Mouse (Mus musculus) lung, embryonic 15.5 days (tissue): ENCODE measurements around the gene Mettl7a2. TPM values are rescaled to one million over a fixed set of nuclear protein-coding genes. Genes with fewer than 3 reads are reported as not detected.
"Not testable (repeated sequence)": the region's sequence is repeated elsewhere in the genome, so short reads cannot be mapped to it uniquely, and the experiment has no call there.

Source experiments
- ATAC-seq: fragments of 200-750 bp; cut with Nextera tagmentation; 2 replicates; pipeline ENCODE4 v1.8.0; 2017; ENCODE audit warnings: moderate number of reproducible peaks, borderline replicate concordance; ENCODE audit not compliant: low FRiP score, low TSS enrichment; ENCODE audit errors: extremely low read depth
- H3K27ac ChIP-seq: fragments of 300-500 bp; sonication (generic); 2 replicates; pipeline ENCODE4 v1.5.1; 2015; ENCODE audit warnings: moderate library complexity, mild to moderate bottlenecking, inconsistent platforms
- H3K27me3 ChIP-seq: fragments of 300-500 bp; sonication (generic); 2 replicates; pipeline ENCODE4 v1.6.1; 2015; ENCODE audit warnings: inconsistent platforms
- H3K36me3 ChIP-seq: fragments of 300-500 bp; sonication (generic); 2 replicates; pipeline ENCODE4 v1.6.1; 2015; ENCODE audit warnings: inconsistent platforms
- H3K4me1 ChIP-seq: fragments of 300-500 bp; sonication (generic); 2 replicates; pipeline ENCODE4 v1.6.1; 2015; ENCODE audit warnings: inconsistent platforms
- H3K4me2 ChIP-seq: fragments of 300-500 bp; sonication (generic); 2 replicates; pipeline ENCODE4 v1.6.1; 2015; ENCODE audit warnings: inconsistent platforms, mild to moderate bottlenecking, moderate library complexity
- H3K4me3 ChIP-seq: fragments of 300-500 bp; sonication (generic); 2 replicates; pipeline ENCODE4 v1.5.1; 2015; ENCODE audit warnings: mild to moderate bottlenecking, inconsistent platforms
- H3K9ac ChIP-seq: fragments of 300-500 bp; sonication (generic); 2 replicates; pipeline ENCODE4 v1.6.1; 2015; ENCODE audit warnings: inconsistent platforms
- H3K9me3 ChIP-seq: fragments of 300-500 bp; sonication (generic); 2 replicates; pipeline ENCODE4 v1.6.1; 2016; ENCODE audit warnings: inconsistent platforms
- WGBS: fragments of 180-500 bp; shearing (Covaris S2); methylation state at CpG from one replicate; pipeline ENCODE4 v1.1.7; 2015; 5-methylcytosine and 5-hydroxymethylcytosine counted together
- polyA plus RNA-seq: library from polyadenylated mRNA; unstranded; fragments of >200 nt; fragmentation: Nextera tagmentation; extraction: Ambion mirVana; gene quantifications from 2 replicates; pipeline ENCODE4 v1.2.1, GENCODE M21; 2015

Gene Mettl7a2
- polyA plus RNA-seq, 1 experiment from 2014 or later = not detected

DNA sequence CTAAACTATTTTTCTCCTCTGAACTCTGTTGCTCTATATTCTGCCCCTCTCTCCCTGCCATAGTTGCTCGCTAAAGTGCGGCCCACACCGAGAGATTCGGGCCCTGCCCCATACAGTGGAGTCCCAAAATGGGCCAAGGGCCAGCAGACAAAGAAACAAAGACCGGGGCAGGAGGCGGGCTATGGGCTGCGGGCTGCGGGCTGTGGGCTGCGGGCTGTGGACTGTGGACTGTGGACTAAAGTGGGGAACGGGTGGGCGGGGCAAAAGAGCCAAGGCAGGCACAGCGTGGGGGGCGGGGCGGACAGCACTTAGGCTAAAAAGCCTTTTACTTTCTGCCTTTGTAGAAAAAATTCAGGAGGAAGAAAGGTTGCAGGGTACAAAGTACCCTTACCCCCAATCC lies 6.2 kb upstream of the Mettl7a2 start:
- 65% methylated on average over 14 of the region's 14 CpGs for WGBS
- no peak overlapping the region for H3K4me2 ChIP-seq
- no peak overlapping the region for H3K27ac ChIP-seq
- no peaks in the 10 kb centered on the region for H3K9me3 ChIP-seq
- no peak for ATAC-seq
- H3K27me3 ChIP-seq = no peaks in the 10 kb centered on the region
- 0 out of 2 replicates have a peak, but pooled peaks cover 5% of the 10 kb centered on the region for H3K4me1 ChIP-seq
- no peak overlapping the region for H3K4me3 ChIP-seq
- no peak overlapping the region for H3K9ac ChIP-seq
- H3K36me3 ChIP-seq = no peaks in the 10 kb centered on the region

- H3K27me3 ChIP-seq = no peaks in the 10 kb centered on the region
- H3K4me1 ChIP-seq = 0 out of 2 replicates have a peak, but pooled peaks cover 7% of the 10 kb centered on the region
- WGBS = 10% methylated on average over 2 of the region's 2 CpGs
- H3K9me3 ChIP-seq = no peaks in the 10 kb centered on the region
- no peak overlapping the region for H3K27ac ChIP-seq
- no peak overlapping the region for H3K4me2 ChIP-seq
- ATAC-seq = no peak
- no peak overlapping the region for H3K4me3 ChIP-seq
- H3K36me3 ChIP-seq = no peaks in the 10 kb centered on the region
- no peak overlapping the region for H3K9ac ChIP-seq
Observed at GRCm38 (mm10) chr15:100349496-100349895, 3.5 kb upstream of the Mettl7a2 start.

DNA sequence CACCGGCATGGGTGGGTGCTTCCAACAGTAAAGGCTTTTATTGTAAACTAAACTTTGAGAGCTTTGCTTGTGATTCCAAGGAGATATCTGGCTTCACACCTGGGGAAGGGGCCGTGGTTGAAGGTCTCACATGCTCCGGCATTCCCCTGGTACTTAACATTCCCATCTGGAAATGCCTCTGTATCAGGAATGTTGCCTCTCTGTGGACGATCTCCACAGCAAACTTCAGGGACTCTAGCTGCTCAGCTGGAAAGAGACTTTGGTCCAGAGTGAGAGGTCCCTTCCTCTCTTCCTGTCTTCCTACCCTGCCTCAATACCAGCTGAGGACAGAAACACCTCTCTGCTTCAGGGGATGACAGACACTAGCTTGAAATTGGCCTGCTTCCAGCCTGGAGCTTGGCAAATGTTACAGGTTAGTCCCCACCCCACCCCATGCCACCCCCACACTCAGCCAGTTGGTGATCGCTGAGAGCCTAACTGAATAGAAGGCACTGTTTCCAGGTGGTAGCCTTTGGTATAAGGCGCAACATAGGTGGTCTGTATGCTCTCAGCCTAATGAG lies 1.4 kb upstream of the Mettl7a2 start:
- Histone ChIP-seq H3K9me3 (no peaks in the 10 kb centered on the region), H3K27me3 (no peaks in the 10 kb centered on the region), H3K36me3 (no peaks in the 10 kb centered on the region), H3K9ac (no peak overlapping the region), H3K27ac (no peak overlapping the region), H3K4me2 (no peak overlapping the region), H3K4me1 (0 out of 2 replicates have a peak, but pooled peaks cover 7% of the 10 kb centered on the region), H3K4me3 (no peak overlapping the region)
- WGBS = 53% methylated on average over 6 of the region's 6 CpGs
- ATAC-seq = no peak; the same call in 1 of the 2 replicates

- not testable (repeated sequence) for H3K27ac ChIP-seq, H3K27me3 ChIP-seq, H3K4me3 ChIP-seq, H3K9ac ChIP-seq, H3K9me3 ChIP-seq, H3K36me3 ChIP-seq, H3K4me2 ChIP-seq, ATAC-seq, H3K4me1 ChIP-seq
- 89% methylated on average over 19 of the region's 22 CpGs for WGBS
Observed at GRCm38 (mm10) chr15:100353399-100353798, 399 bp downstream of the Mettl7a2 start.

GRCm38 (mm10) chr15:100355876-100356275 lies 2.9 kb downstream of the Mettl7a2 start:
- H3K9ac ChIP-seq = no peak overlapping the region
- ATAC-seq = no peak
- H3K9me3 ChIP-seq = no peaks in the 10 kb centered on the region
- no peak overlapping the region for H3K4me2 ChIP-seq
- H3K36me3 ChIP-seq = no peaks in the 10 kb centered on the region
- 0 out of 2 replicates have a peak, but pooled peaks cover 7% of the 10 kb centered on the region for H3K4me1 ChIP-seq
- H3K27me3 ChIP-seq = no peaks in the 10 kb centered on the region
- no peak overlapping the region for H3K4me3 ChIP-seq
- WGBS = 72% methylated on average over 5 of the region's 5 CpGs
- no peak overlapping the region for H3K27ac ChIP-seq

DNA sequence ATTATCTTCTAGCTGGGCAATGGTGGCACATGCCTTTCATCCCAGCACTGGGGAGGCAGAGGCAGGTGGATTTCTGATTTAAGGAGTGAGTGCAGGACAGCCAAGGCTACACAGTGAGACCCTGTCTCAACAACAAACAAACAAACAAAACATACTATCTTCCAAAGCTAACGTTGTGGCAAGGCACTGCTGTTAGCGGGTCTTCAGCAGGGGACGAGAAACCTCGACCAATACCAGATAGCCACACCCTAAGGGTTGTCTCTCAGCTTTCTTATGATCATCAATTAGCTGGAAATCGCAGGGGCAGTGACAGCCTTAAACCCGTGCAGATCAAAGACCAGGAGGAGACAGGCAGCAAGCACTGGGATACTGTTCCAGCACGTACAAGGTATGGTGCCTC lies 11.2 kb downstream of the Mettl7a2 start, which contains the start of gene Higd1c:
TSS of gene Higd1c (plus strand) at position 301 of the 400 bp plus-strand sequence.
- H3K27ac ChIP-seq = no peak within 1 kb of the TSS
- H3K4me3 ChIP-seq = no peak within 1 kb of the TSS
- H3K27me3 ChIP-seq = no peaks in the 10 kb centered on the region
- H3K4me1 ChIP-seq = no peaks in the 10 kb centered on the region
- no peaks in the 10 kb centered on the region for H3K36me3 ChIP-seq
- 42% methylated on average over 7 of the region's 7 CpGs for WGBS
- H3K4me2 ChIP-seq = no peak within 1 kb of the TSS
- no peak within 1 kb of the TSS for H3K9ac ChIP-seq
- no peaks in the 10 kb centered on the region for H3K9me3 ChIP-seq
- no peak for ATAC-seq

GRCm38 (mm10) chr15:100365967-100366366 lies 13.0 kb downstream of the Mettl7a2 start:
- H3K27ac ChIP-seq, H3K4me1 ChIP-seq, H3K9me3 ChIP-seq, H3K4me2 ChIP-seq, H3K9ac ChIP-seq, ATAC-seq, H3K4me3 ChIP-seq, H3K27me3 ChIP-seq, H3K36me3 ChIP-seq: not testable (repeated sequence)
- 64% methylated on average over 9 of the region's 9 CpGs for WGBS

GRCm38 (mm10) chr15:100367119-100367518 lies 14.1 kb downstream of the Mettl7a2 start:
- Histone ChIP-seq H3K9ac (no peak overlapping the region), H3K27ac (no peak overlapping the region), H3K4me3 (no peak overlapping the region), H3K27me3 (no peaks in the 10 kb centered on the region), H3K4me1 (no peaks in the 10 kb centered on the region), H3K36me3 (no peaks in the 10 kb centered on the region), H3K4me2 (no peak overlapping the region), H3K9me3 (no peaks in the 10 kb centered on the region)
- no peak for ATAC-seq
- WGBS = 67% methylated on average over 7 of the region's 7 CpGs

DNA sequence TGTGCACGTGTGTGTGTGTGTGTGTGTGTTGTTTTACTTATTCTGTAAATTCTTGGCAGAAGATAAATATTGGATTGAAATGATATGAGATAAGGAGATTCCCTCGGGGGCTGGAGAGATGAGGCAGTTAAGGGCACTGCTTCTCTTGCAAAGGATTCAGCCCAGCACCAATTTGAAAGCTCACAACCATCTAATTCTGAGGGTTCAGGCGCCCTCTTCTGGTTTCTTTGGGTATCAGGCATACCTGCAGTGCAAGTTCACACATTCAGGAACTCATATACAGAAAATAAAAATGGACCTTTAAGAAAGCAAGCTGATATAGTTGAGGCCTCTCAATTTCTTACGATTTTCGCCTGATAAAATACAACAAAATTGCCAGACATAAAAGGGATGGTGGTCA lies 22.1 kb downstream of the Mettl7a2 start:
- ATAC-seq = no peak
- Histone ChIP-seq H3K4me2 (no peak overlapping the region), H3K27ac (no peak overlapping the region), H3K4me1 (no peaks in the 10 kb centered on the region), H3K4me3 (no peak overlapping the region), H3K27me3 (no peaks in the 10 kb centered on the region), H3K36me3 (no peaks in the 10 kb centered on the region), H3K9ac (no peak overlapping the region), H3K9me3 (no peaks in the 10 kb centered on the region)
- 22% methylated on average over 5 of the region's 5 CpGs for WGBS

DNA sequence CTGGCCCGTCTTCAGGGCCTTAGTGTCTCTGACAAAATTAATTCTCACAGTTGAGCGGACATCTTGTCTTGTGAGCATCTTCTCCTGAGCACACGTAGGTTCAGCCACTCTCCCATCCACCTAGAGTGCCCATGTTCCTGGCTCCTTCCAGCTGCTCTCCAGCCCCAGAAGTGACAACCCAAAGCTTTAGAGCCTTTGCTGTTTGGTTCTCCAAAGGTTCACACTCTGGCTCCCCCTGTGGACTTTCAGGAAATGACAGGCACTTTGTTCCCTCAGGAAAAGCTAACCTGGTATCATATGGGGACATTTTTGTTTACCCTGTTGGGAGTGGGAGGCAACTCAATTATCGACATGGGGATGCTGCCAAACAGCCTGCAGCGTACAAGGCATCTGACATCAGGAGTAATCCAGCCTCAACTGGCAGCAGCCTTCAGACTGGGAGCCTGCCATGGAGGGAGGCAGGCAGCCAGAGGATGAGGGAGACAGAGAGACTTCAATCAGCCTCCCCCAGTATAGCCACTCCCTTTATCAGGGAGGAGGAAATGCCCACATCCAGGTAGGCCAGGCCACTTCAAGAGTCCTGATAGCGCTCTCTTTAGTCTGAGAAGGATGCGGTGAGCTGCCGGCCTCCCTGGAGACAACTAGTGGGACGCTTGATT lies 25.0 kb downstream of the Mettl7a2 start:
- WGBS = 11% methylated on average over 3 of the region's 9 CpGs
- H3K36me3 ChIP-seq, H3K4me2 ChIP-seq, H3K9me3 ChIP-seq, H3K4me1 ChIP-seq, H3K27ac ChIP-seq, H3K9ac ChIP-seq, H3K27me3 ChIP-seq, H3K4me3 ChIP-seq: not testable (repeated sequence)
- peak; percentile 41; the same call in 1 of the 2 replicates for ATAC-seq

- H3K36me3 ChIP-seq = no peaks in the 10 kb centered on the region
- no peaks in the 10 kb centered on the region for H3K9me3 ChIP-seq
- H3K27ac ChIP-seq = no peak overlapping the region
- no peak overlapping the region for H3K4me3 ChIP-seq
- H3K4me1 ChIP-seq = no peaks in the 10 kb centered on the region
- WGBS = 64% methylated on average over 8 of the region's 8 CpGs
- H3K27me3 ChIP-seq = no peaks in the 10 kb centered on the region
- no peak for ATAC-seq
- no peak overlapping the region for H3K4me2 ChIP-seq
- H3K9ac ChIP-seq = no peak overlapping the region
Observed at GRCm38 (mm10) chr15:100379658-100380057, 26.7 kb downstream of the Mettl7a2 start.

DNA sequence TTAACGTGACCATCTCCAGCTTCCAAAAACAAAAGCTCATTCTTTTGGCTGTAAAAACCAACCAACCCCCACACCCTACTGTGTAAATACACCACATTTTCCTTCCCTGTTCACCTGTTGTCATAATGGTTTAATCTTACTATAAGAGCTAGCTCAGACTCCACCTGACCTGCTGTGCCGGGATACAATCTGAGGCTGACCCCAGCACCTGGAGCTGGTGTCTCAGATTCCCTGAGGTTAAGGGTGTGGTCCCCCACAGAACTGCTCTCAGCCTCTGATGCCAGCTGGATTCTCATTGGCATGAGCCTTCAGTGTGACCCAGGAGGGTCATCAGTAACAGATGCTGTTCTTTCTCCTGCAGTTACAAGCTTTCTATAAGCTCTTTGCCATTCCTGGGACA lies 27.1 kb downstream of the Mettl7a2 start:
- Histone ChIP-seq H3K27ac (no peak overlapping the region), H3K4me1 (no peaks in the 10 kb centered on the region), H3K9me3 (no peaks in the 10 kb centered on the region), H3K27me3 (no peaks in the 10 kb centered on the region), H3K4me2 (no peak overlapping the region), H3K9ac (no peak overlapping the region), H3K4me3 (no peak overlapping the region), H3K36me3 (no peaks in the 10 kb centered on the region)
- 49% methylated on average over 2 of the region's 2 CpGs for WGBS
- no peak for ATAC-seq
